Mouse (Mus musculus) heart, postnatal 25 days (tissue): ENCODE data around the gene Emc7. TPM values are rescaled to one million over a fixed set of nuclear protein-coding genes. Genes with fewer than 3 reads are reported as not detected.

Experiments
- DNase-seq: peaks from one replicate; pipeline ENCODE4 v3.0.0; 2022; ENCODE audit warnings: low spot score
- intact Hi-C: fragments of 180-260 bp; cut with DNase I; formaldehyde crosslinking; loops from one replicate; pipeline ENCODE4 v1.15.1; 2025
- total RNA-seq, 2 experiments: library from RNA; stranded (reverse); gene quantifications; 2 replicates each; pipeline ENCODE4 v1.2.3; 2021

Emc7 gene
- total RNA-seq, 2 experiments from 2014 or later, result 15.3 to 15.8 TPM

- no peak for DNase-seq
- intact Hi-C loops, result no loop called here
These were observed 58.2 kb downstream of the Emc7 start for GRCm38 (mm10) chr2:112513036-112513435.

GRCm38 (mm10) chr2:112516728-112517127 lies 61.9 kb downstream of the Emc7 start:
- intact Hi-C loops, result no loop called here
- DNase-seq, result no peak

GRCm38 (mm10) chr2:112517218-112517617 lies 62.4 kb downstream of the Emc7 start:
- DNase-seq, result no peak
- intact Hi-C loops, result no loop called here

- intact Hi-C loops, result no loop called here
- DNase-seq, result no peak
These were observed 63.7 kb downstream of the Emc7 start for GRCm38 (mm10) chr2:112518541-112518940.

- DNase-seq, result no peak
- intact Hi-C loops, result no loop called here
These were observed 66.0 kb downstream of the Emc7 start for GRCm38 (mm10) chr2:112520526-112521482.

Other genes with a start within 250 kb of the Emc7 start
- gene Lpcat4, start 215.5 kb upstream of the Emc7 start, total RNA-seq, result 1 to 10 TPM; 2.6 to 3.3 TPM
- gene Nutm1, start 195.7 kb upstream of the Emc7 start, total RNA-seq, result not detected
- gene Nop10, start 193.1 kb upstream of the Emc7 start, total RNA-seq, result 10 to 100 TPM; 62.2 to 64.3 TPM
- gene Slc12a6, start 189.2 kb upstream of the Emc7 start, total RNA-seq, result 10 to 100 TPM; 34.9 to 37.3 TPM
- gene Gm21985, start 188.7 kb upstream of the Emc7 start, total RNA-seq, result under 1 TPM; 0.55 to 0.59 TPM
- gene Emc4, start 87.0 kb upstream of the Emc7 start, total RNA-seq, result 10 to 100 TPM; 60.5 to 61.0 TPM
- 1 to 10 TPM; 4.6 to 4.7 TPM for gene Katnbl1, start 75.8 kb upstream of the Emc7 start, total RNA-seq
- gene Chrm5, start 25.8 kb downstream of the Emc7 start, total RNA-seq, result not detected
- 10 to 100 TPM; 16.3 to 18.3 TPM for gene Aven, start 38.0 kb downstream of the Emc7 start, total RNA-seq